Mouse (Mus musculus) cerebellum, adult 11 months (tissue): ENCODE measurements around the gene Pik3c2b.

Experiments used
- DNase-seq: peaks from one replicate; pipeline ENCODE4 v3.0.0; 2022

Gene Pik3c2b

DNA sequence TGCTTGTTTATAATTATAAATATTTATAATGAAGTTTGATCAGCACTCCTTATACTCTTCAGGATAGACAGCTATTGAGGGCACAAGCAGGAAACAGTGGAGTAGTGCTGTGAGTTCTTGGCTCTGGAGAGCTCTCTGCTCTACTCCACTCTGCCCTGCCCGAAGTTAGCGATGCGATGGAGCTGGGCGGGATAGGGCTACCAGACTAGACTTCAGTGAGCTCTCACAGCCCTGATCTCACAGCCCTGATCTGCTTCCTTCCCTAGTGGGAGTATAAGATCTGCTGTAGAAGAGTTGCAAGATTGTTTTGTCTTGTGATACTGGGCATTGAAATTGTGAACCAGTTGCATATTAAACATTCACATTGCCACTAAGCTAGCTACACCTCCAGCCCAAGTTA, 89.4 kb downstream of the Pik3c2b start:
- no peak for DNase-seq

DNA sequence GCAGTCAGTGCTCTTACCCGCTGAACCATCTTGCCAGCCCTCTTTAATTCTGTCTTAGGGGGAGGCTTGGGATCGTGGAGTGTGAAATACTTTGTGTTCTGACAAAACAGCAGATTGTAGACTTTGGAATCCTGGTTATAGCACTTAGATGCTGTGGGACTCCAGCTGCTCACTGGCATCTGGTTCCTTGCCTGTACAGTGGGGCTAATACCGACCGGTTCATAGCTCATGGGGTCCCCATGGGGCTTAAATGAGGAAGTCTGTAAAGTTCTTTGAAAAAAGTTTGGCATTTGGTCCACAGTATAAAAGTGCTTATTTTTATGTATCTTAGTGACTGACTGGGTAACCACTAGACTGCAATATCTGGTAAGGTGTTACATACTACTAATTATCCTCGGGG, 90.3 kb downstream of the Pik3c2b start:
- no peak for DNase-seq

DNA sequence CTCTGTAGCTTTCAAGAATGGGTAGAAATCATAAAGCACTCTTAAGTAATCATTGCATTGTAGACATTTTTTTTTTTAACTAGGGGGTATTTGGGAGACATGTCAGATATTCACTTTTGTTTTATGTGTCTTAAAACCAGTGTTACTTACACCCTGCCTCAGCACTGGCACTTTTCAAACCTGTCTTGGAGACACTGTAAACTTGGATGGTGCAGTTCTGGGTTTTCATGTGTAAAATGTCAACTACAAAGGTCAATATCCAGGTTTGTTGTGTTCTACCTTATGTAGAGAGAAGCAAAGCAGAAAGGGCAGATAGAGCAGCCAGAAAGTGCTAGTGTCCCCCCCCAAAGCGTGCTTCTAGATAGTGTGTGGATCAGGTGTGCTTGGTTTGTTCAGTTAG, 92.9 kb downstream of the Pik3c2b start:
- no peak for DNase-seq

DNA sequence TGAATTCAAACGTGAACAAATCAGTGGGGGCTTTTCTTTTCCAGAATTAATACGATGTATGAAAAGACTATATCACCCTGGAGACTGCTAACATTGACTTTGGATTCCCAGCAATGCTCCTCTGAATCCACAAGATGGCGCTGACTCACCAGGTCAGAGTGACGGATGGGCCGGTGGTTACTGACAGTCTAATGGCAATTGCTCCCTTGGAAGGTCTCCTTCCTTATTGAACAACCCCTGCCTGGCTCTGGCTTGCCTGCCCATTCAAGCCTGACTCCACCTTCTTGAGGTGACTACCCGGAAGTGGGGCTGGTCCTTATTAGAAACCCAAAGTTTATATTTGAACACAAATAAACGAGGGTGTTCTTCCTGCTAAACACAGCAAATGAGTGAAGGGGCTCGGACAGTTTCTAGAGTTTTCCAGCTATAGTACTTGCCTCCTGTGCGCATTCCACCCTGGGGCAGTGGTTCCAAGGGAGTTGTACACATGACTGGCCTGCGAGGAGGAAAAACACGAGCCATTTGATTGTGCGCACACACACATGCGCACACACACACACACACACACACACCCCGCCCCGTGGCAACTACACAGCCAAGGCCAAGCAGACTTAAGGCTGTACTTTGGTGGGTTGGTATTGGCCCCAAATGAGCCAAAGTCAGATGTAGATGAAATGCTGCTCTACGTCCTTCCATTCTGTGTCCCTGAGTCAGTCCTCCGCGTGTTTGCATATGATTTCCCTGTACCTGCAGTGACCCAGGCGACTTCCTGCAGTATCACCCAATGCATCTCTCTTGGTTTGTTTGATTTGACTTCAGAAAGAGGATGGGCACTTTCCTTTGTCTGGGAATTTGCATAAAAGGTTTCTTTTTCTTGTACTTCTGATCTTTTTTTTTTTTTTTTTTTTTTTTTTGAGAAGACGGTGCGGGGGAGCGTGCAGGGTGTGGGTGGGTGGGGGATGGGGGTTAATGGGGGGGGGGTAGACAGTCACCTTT, 100.8 kb downstream of the Pik3c2b start:
- DNase-seq: peak; percentile 32

DNA sequence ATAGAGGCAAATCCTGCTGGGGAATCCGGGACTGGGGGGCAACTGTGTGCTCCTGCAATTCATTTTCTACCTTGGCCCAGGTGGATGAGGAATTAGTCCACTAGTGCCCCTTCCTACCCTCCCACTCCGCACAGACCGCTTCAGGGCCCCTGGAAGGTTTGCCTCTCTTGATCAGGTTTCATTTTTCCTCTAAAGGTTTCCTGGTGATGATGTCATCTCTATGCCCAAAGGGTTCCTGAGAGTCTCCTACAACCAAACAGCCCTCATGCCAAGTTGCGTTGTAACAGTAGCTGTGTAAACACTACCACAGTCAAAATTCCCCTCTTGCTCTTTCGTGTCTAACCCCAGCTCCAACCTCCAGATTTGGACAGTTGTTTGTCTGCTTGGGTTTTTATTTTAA, 101.9 kb downstream of the Pik3c2b start:
- DNase-seq: no peak

DNA sequence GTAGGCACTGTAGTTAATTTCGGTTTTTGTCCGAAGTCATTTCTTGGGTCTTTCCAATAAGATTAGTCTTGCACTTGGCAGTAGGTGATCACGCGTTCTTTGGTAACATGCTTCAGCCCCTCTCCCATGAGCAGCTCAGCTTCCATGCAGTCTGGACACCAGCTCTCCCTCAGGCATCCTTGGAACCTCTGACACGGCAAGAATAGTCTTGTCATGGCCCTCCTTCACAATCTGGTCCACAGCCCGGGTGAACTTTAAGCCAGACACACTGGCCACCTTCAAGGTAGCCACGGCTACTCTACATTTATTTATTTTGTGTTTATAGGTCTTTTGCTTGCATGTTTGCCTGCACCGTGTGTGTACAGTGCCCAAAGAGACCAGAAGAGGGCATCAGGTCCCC, 102.7 kb downstream of the Pik3c2b start:
- DNase-seq: no peak

DNA sequence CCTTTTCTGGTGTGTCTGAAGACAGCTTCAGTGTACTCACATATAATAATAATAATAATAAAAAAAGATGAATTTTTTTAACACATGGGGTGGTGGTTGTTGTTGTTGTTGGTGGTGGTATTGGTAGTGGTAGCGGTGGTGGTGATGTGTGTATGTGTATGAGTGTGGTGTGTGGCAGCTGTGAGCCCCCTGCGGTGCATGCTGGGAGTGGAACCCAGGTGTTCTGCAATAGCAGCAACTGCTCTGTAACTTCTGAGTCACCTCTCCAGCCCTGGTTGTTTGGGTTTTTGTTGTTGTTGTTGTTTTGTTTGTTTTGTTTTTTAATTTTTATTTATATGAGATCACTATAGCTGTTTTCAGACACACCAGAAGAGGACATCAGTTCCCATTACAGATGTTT, 105.1 kb downstream of the Pik3c2b start:
- DNase-seq: no peak

DNA sequence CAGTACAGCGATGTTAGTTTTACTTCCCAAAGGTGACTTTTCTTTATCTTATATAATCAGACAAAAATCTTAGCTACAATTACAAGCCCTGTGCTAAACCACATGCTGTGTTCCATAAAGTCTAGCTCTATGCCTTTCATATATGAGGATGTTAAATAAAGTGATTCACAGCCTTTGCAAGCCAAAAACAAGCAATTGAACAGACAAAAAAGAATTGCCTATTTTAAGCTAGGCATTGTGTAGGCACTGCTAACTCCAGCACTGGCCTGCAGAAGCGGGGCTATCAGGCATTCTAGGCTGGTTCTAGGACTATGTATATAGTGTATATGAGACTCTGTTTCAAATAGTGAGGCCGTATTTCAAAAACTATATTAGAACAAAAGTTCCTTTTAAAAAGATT, 106.7 kb downstream of the Pik3c2b start:
- no peak for DNase-seq

DNA sequence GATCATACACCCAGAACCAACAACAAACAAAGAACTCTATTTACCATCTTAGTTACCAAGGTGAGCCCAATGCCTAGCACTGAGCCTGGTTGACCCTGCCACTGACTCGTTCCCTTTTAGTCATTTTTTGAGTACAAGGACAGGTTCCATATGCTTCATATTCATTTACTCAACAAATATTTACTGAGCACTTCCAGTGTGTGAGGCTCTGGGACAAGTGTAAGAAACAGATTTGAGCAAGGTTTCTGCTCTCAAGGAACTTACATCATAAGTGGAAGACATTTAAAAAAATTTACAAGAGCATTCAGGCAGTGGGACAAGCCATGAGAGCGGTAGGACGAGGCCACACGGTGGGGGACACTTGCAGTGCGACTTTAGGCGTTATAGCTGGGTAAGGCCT, 109.8 kb downstream of the Pik3c2b start:
- DNase-seq: no peak
